Mouse (Mus musculus) CH12.LX (cell line): Measurements from ENCODE around the gene Ctla4. TPM values are rescaled to one million over a fixed set of nuclear protein-coding genes. Genes with fewer than 3 reads are reported as not detected.

ENCODE experiments used
- DNase-seq: peaks from one replicate; pipeline ENCODE4 v3.0.0-alpha.2; 2013; ENCODE audit errors: extremely low read depth
- H3K27ac ChIP-seq: 2 replicates; pipeline ENCODE4 v1.5.1; 2012; ENCODE audit warnings: low read depth, mild to moderate bottlenecking, control low read depth, moderate library complexity; ENCODE audit not compliant: insufficient read depth
- H3K27me3 ChIP-seq: replicated peaks from 2 replicates; pipeline ENCODE3; 2012; ENCODE audit warnings: inconsistent platforms
- H3K36me3 ChIP-seq, 2 experiments: replicated peaks in 1 of 2; 2 replicates each; pipeline versions ENCODE3 to v1.6.1; 2012; ENCODE audit warnings: inconsistent platforms in 1 of 2, low read length in 1 of 2, mild to moderate bottlenecking in 1 of 2, mixed read lengths in 1 of 2, moderate library complexity in 1 of 2; ENCODE audit not compliant: control insufficient read depth in 1 of 2, insufficient read depth in 1 of 2
- H3K4me1 ChIP-seq, 2 experiments: 2 replicates each; pipeline ENCODE4 v1.6.1; 2012; ENCODE audit warnings: inconsistent platforms in 1 of 2, moderate library complexity in 1 of 2; ENCODE audit not compliant: insufficient read depth in 2 of 2, control insufficient read depth in 1 of 2
- H3K4me2 ChIP-seq: 2 replicates; pipeline ENCODE4 v1.6.1; 2012; ENCODE audit warnings: low read depth, mild to moderate bottlenecking, control low read depth; ENCODE audit not compliant: poor library complexity, insufficient read depth, severe bottlenecking
- H3K4me3 ChIP-seq, 3 experiments: fragments of 150-350 bp in 1 of 3; sonication (generic) in 1 of 3; replicated peaks in 1 of 3; 2 replicates each; pipeline versions ENCODE3 to v1.5.1; 2011 to 2012; ENCODE audit warnings: low read depth in 2 of 3, low read length in 2 of 3, mild to moderate bottlenecking in 2 of 3, moderate library complexity in 2 of 3, control low read depth in 1 of 3, improper control_type of control experiment in 1 of 3, inconsistent platforms in 1 of 3, mixed read lengths in 1 of 3; ENCODE audit not compliant: poor library complexity in 1 of 3
- H3K79me2 ChIP-seq: replicated peaks from 2 replicates; pipeline ENCODE4 v1.6.1; 2012; ENCODE audit warnings: mild to moderate bottlenecking, moderate library complexity; ENCODE audit not compliant: control insufficient read depth, poor library complexity, insufficient read depth, severe bottlenecking; ENCODE audit errors: extremely low read depth
- H3K9ac ChIP-seq: 2 replicates; pipeline ENCODE4 v1.6.1; 2012; ENCODE audit warnings: low read depth, mild to moderate bottlenecking, control low read depth, moderate library complexity; ENCODE audit not compliant: insufficient read depth
- H3K9me3 ChIP-seq: replicated peaks from 2 replicates; pipeline ENCODE3; 2012; ENCODE audit warnings: low read length, inconsistent platforms, mixed read lengths
- CTCF ChIP-seq, 2 experiments: IDR thresholded peaks in 1 of 2; conservative IDR thresholded peaks in 1 of 2; 2 replicates each; pipeline ENCODE4 v1.5.1; 2011 to 2012; ENCODE audit warnings: low read depth in 2 of 2, low read length in 2 of 2, improper control_type of control experiment in 1 of 2, inconsistent platforms in 1 of 2, mild to moderate bottlenecking in 1 of 2, moderate library complexity in 1 of 2
- E2F4 ChIP-seq: IDR thresholded peaks from 2 replicates; pipeline ENCODE4 v1.6.1; 2011; ENCODE audit warnings: low read depth, low read length, improper control_type of control experiment; ENCODE audit not compliant: insufficient replicate concordance
- ELF1 ChIP-seq: IDR thresholded peaks from 2 replicates; pipeline ENCODE4 v1.6.1; 2014; ENCODE audit warnings: low read depth, mild to moderate bottlenecking, inconsistent platforms, low read length, improper control_type of control experiment
- EP300 ChIP-seq: IDR thresholded peaks from 2 replicates; pipeline ENCODE4 v1.6.1; 2011; ENCODE audit warnings: low read length, improper control_type of control experiment
- ETS1 ChIP-seq: conservative IDR thresholded peaks from 2 replicates; pipeline ENCODE4 v1.6.1; 2012; ENCODE audit warnings: low read depth, mild to moderate bottlenecking, inconsistent platforms, low read length, improper control_type of control experiment, moderate library complexity
- GABPA ChIP-seq: IDR thresholded peaks from 2 replicates; pipeline ENCODE4 v1.6.1; 2012; ENCODE audit warnings: low read depth, low read length, improper control_type of control experiment, inconsistent platforms; ENCODE audit not compliant: insufficient replicate concordance
- IRF4 ChIP-seq: IDR thresholded peaks from 2 replicates; pipeline ENCODE4 v1.6.1; 2014; ENCODE audit warnings: low read depth, mild to moderate bottlenecking, inconsistent platforms, low read length, improper control_type of control experiment
- JUN ChIP-seq: IDR thresholded peaks from 2 replicates; pipeline ENCODE4 v1.6.1; 2011; ENCODE audit warnings: low read depth, mild to moderate bottlenecking, low read length, improper control_type of control experiment, moderate library complexity; ENCODE audit not compliant: insufficient read depth
- JUND ChIP-seq: conservative IDR thresholded peaks from 2 replicates; pipeline ENCODE4 v1.6.1; 2011; ENCODE audit warnings: low read depth, low read length, improper control_type of control experiment
- MAX ChIP-seq: IDR thresholded peaks from 2 replicates; pipeline ENCODE4 v1.6.1; 2011; ENCODE audit warnings: low read length, improper control_type of control experiment
- MXI1 ChIP-seq: IDR thresholded peaks from 2 replicates; pipeline ENCODE4 v1.6.1; 2011; ENCODE audit warnings: mild to moderate bottlenecking, low read depth, low read length, improper control_type of control experiment
- SIN3A ChIP-seq: IDR thresholded peaks from 2 replicates; pipeline ENCODE4 v1.6.1; 2012; ENCODE audit warnings: low read length, improper control_type of control experiment, inconsistent platforms
- TBP ChIP-seq: conservative IDR thresholded peaks from 2 replicates; pipeline ENCODE4 v1.6.1; 2011; ENCODE audit warnings: low read depth, low read length, improper control_type of control experiment
- TCF12 ChIP-seq: IDR thresholded peaks from 2 replicates; pipeline ENCODE4 v1.6.1; 2014; ENCODE audit warnings: low read depth, mild to moderate bottlenecking, inconsistent platforms, low read length, improper control_type of control experiment
- USF1 ChIP-seq: IDR thresholded peaks from 2 replicates; pipeline ENCODE4 v1.6.1; 2014; ENCODE audit warnings: low read depth, mild to moderate bottlenecking, inconsistent platforms, low read length, improper control_type of control experiment
- ZKSCAN1 ChIP-seq: IDR thresholded peaks from 2 replicates; pipeline ENCODE4 v1.6.1; 2012; ENCODE audit warnings: low read depth, inconsistent platforms, low read length, improper control_type of control experiment, borderline replicate concordance
- ZNF384 ChIP-seq: IDR thresholded peaks from 2 replicates; pipeline ENCODE4 v1.6.1; 2012; ENCODE audit warnings: low read depth, low read length, improper control_type of control experiment, inconsistent platforms
- dilution Hi-C: fragments of 300-500 bp; cut with MboI; formaldehyde crosslinking; loops from 2 replicates; pipeline ENCODE4 v1.14.3; 2020; ENCODE audit warnings: low sequenced_read_pairs; ENCODE audit not compliant: extremely low pct_unique_long_range_greater_than_20kb, extremely low pct_ligation_motif_present
- in situ Hi-C: fragments of 300-500 bp; cut with MboI; formaldehyde crosslinking; loops from 3 replicates; pipeline ENCODE4 v1.14.3; 2019; ENCODE audit warnings: low sequenced_read_pairs, low pct_ligation_motif_present, low pct_unique_long_range_greater_than_20kb, mixed read lengths
- polyA plus RNA-seq: library from polyadenylated mRNA; unstranded; fragments of >175 nt; gene quantifications from 2 replicates; pipeline ENCODE4 v1.2.1, GENCODE M21; 2012; ENCODE audit warnings: low read depth; ENCODE audit not compliant: insufficient read length
- total RNA-seq, 2 experiments: library from RNA; depleted of rRNA; stranded (reverse); fragments of 300-350 nt in 1 of 2; fragments of >200 nt in 1 of 2; gene quantifications; 2 replicates each; pipeline ENCODE4 v1.2.3; 2012 to 2014

Ctla4 gene
- total and polyA plus RNA-seq, 3 experiments: 11.6 to 54.7 (median 53.7) TPM

GRCm38 (mm10) chr1:60868333-60869277 is 18.2 kb upstream of the Ctla4 start (continued):
- TF ChIP-seq IRF4: peak; percentile 60
- TF ChIP-seq ZKSCAN1: no peak

GRCm38 (mm10) chr1:60875267-60875666 is 11.5 kb upstream of the Ctla4 start:
- no peak overlapping the region for H3K27ac ChIP-seq
- no peaks in the 10 kb centered on the region for H3K79me2 ChIP-seq
- TF ChIP-seq EP300: no peak
- TF ChIP-seq JUN: no peak
- no peak for TF ChIP-seq IRF4
- TF ChIP-seq TCF12: no peak
- TF ChIP-seq E2F4: no peak
- no peak for TF ChIP-seq CTCF (conservative IDR thresholded peaks at IDR 0.05 in 1 of 2, IDR thresholded peaks at IDR 0.05 in 1 of 2; ENCODE audit: low read depth in 2 of 2, low read length in 2 of 2)
- no peak for TF ChIP-seq SIN3A
- no peak for TF ChIP-seq ELF1
- TF ChIP-seq MXI1: no peak
- no peak for TF ChIP-seq ZNF384
- TF ChIP-seq JUND: no peak
- TF ChIP-seq ETS1: no peak; the same call in 1 of the 2 replicates
- TF ChIP-seq GABPA: no peak
- TF ChIP-seq USF1: no peak
- TF ChIP-seq TBP: no peak
- TF ChIP-seq MAX: no peak
- no peaks in the 10 kb centered on the region for H3K9me3 ChIP-seq
- peaks cover 0 to 20% of the 10 kb centered on the region in 2 experiments; a peak in 2 of 4 replicates for H3K4me1 ChIP-seq
- no peak overlapping the region for H3K9ac ChIP-seq
- H3K4me2 ChIP-seq: no peak overlapping the region
- dilution Hi-C loops (no loop called here), in situ Hi-C loops (no loop called here)
- H3K36me3 ChIP-seq: peaks cover 6 to 31% of the 10 kb centered on the region in 2 experiments
- no peak overlapping the region for H3K4me3 ChIP-seq
- H3K27me3 ChIP-seq: no peaks in the 10 kb centered on the region
- DNase-seq: no peak
